Mouse (Mus musculus): ENCODE results near the gene Nab2. TPM values are rescaled to one million over a fixed set of nuclear protein-coding genes. Genes with fewer than 3 reads are reported as not detected.
A peak's percentile ranks its signal among the peaks of the same experiment; 100 is the strongest.

Gene Nab2
- polyA plus RNA-seq, 1 experiment from 2014 or later: 33.2 TPM

GRCm38 (mm10) chr10:127694636-127695035, 26.3 kb upstream of the Nab2 start:
- no peaks in the 10 kb centered on the region for H3K4me1 ChIP-seq
- no peak overlapping the region for H3K4me2 ChIP-seq (replicated peaks)
- ATAC-seq (ENCODE audit: insufficient number of reproducible peaks, low FRiP score, low TSS enrichment, low read depth): no peak
- H3K36me3 ChIP-seq: peaks cover 60% of the 10 kb centered on the region
- H3K9me3 ChIP-seq (replicated peaks): no peaks in the 10 kb centered on the region
- no peaks in the 10 kb centered on the region for H3K27me3 ChIP-seq
- H3K9ac ChIP-seq: no peak overlapping the region
- 43% methylated on average over 2 of the region's 2 CpGs for WGBS
- no peak overlapping the region for H3K4me3 ChIP-seq (replicated peaks)
- H3K27ac ChIP-seq (replicated peaks): no peak overlapping the region

GRCm38 (mm10) chr10:127691053-127691452, 22.7 kb upstream of the Nab2 start:
- WGBS: 27% methylated on average over 1 of the region's 1 CpGs
- Histone ChIP-seq H3K4me1 (0 out of 2 replicates have a peak, but pooled peaks cover 2% of the 10 kb centered on the region), H3K9me3 (replicated peaks) (no peaks in the 10 kb centered on the region), H3K9ac (no peak overlapping the region), H3K4me2 (replicated peaks) (no peak overlapping the region), H3K27ac (replicated peaks) (no peak overlapping the region), H3K27me3 (no peaks in the 10 kb centered on the region), H3K36me3 (peaks cover 36% of the 10 kb centered on the region), H3K4me3 (replicated peaks) (no peak overlapping the region)
- no peak for ATAC-seq (ENCODE audit: insufficient number of reproducible peaks, low FRiP score, low TSS enrichment, low read depth)

GRCm38 (mm10) chr10:127682886-127683285, 14.5 kb upstream of the Nab2 start:
- no peak overlapping the region for H3K9ac ChIP-seq
- H3K4me3 ChIP-seq (replicated peaks): no peak overlapping the region
- 76% methylated on average over 6 of the region's 6 CpGs for WGBS
- ATAC-seq (ENCODE audit: insufficient number of reproducible peaks, low FRiP score, low TSS enrichment, low read depth): no peak
- H3K9me3 ChIP-seq (replicated peaks): no peaks in the 10 kb centered on the region
- 0 out of 2 replicates have a peak, but pooled peaks cover 9% of the 10 kb centered on the region for H3K4me1 ChIP-seq
- H3K36me3 ChIP-seq: no peaks in the 10 kb centered on the region
- no peak overlapping the region for H3K4me2 ChIP-seq (replicated peaks)
- no peak overlapping the region for H3K27ac ChIP-seq (replicated peaks)
- no peaks in the 10 kb centered on the region for H3K27me3 ChIP-seq

GRCm38 (mm10) chr10:127679881-127680280, 11.5 kb upstream of the Nab2 start:
- H3K36me3 ChIP-seq: no peaks in the 10 kb centered on the region
- H3K27me3 ChIP-seq: no peaks in the 10 kb centered on the region
- H3K4me1 ChIP-seq: peaks cover 15% of the 10 kb centered on the region
- H3K4me2 ChIP-seq (replicated peaks): no peak overlapping the region
- no peak for ATAC-seq (ENCODE audit: insufficient number of reproducible peaks, low FRiP score, low TSS enrichment, low read depth)
- H3K9me3 ChIP-seq (replicated peaks): no peaks in the 10 kb centered on the region
- H3K9ac ChIP-seq: no peak overlapping the region
- no peak overlapping the region for H3K4me3 ChIP-seq (replicated peaks)
- no peak overlapping the region for H3K27ac ChIP-seq (replicated peaks)
- WGBS: 91% methylated on average over 3 of the region's 3 CpGs

- no peak overlapping the region for H3K4me2 ChIP-seq (replicated peaks)
- no peaks in the 10 kb centered on the region for H3K27me3 ChIP-seq
- no peak overlapping the region for H3K27ac ChIP-seq (replicated peaks)
- no peak overlapping the region for H3K4me3 ChIP-seq (replicated peaks)
- H3K4me1 ChIP-seq: peaks cover 16% of the 10 kb centered on the region
- H3K9ac ChIP-seq: no peak overlapping the region
- no peak for ATAC-seq (ENCODE audit: insufficient number of reproducible peaks, low FRiP score, low TSS enrichment, low read depth)
- 88% methylated on average over 1 of the region's 1 CpGs for WGBS
- no peaks in the 10 kb centered on the region for H3K36me3 ChIP-seq
- no peaks in the 10 kb centered on the region for H3K9me3 ChIP-seq (replicated peaks)
These were observed 10.8 kb upstream of the Nab2 start for GRCm38 (mm10) chr10:127679208-127679607.

- H3K36me3 ChIP-seq: no peaks in the 10 kb centered on the region
- H3K4me2 ChIP-seq (replicated peaks): peak overlapping the region; percentile 80
- WGBS: 9% methylated on average over 14 of the region's 14 CpGs
- H3K9ac ChIP-seq: peak overlapping the region; percentile 62
- H3K9me3 ChIP-seq (replicated peaks): no peaks in the 10 kb centered on the region
- H3K27ac ChIP-seq (replicated peaks): peak overlapping the region; percentile 75
- no peaks in the 10 kb centered on the region for H3K27me3 ChIP-seq
- H3K4me1 ChIP-seq: peaks cover 16% of the 10 kb centered on the region
- ATAC-seq (ENCODE audit: insufficient number of reproducible peaks, low FRiP score, low TSS enrichment, low read depth): no peak
- H3K4me3 ChIP-seq (replicated peaks): peak overlapping the region; percentile 80
These were observed 9.4 kb upstream of the Nab2 start for GRCm38 (mm10) chr10:127677591-127678336.

GRCm38 (mm10) chr10:127676691-127677548, 8.6 kb upstream of the Nab2 start:
- Histone ChIP-seq H3K27me3 (no peaks in the 10 kb centered on the region), H3K27ac (replicated peaks) (peak overlapping the region; percentile 92), H3K36me3 (no peaks in the 10 kb centered on the region), H3K9me3 (replicated peaks) (no peaks in the 10 kb centered on the region), H3K4me2 (replicated peaks) (peak overlapping the region; percentile 80), H3K4me3 (replicated peaks) (peak overlapping the region; percentile 80), H3K4me1 (peaks cover 16% of the 10 kb centered on the region), H3K9ac (peak overlapping the region; percentile 62)
- peak; percentile 97 for ATAC-seq (ENCODE audit: insufficient number of reproducible peaks, low FRiP score, low TSS enrichment, low read depth)
- WGBS: under 1% methylated on average over 71 of the region's 71 CpGs

GRCm38 (mm10) chr10:127675859-127676398, 7.6 kb upstream of the Nab2 start:
- H3K27ac ChIP-seq (replicated peaks): peak overlapping the region; percentile 92
- no peak for ATAC-seq (ENCODE audit: insufficient number of reproducible peaks, low FRiP score, low TSS enrichment, low read depth)
- H3K9me3 ChIP-seq (replicated peaks): no peaks in the 10 kb centered on the region
- H3K4me2 ChIP-seq (replicated peaks): peak overlapping the region; percentile 80
- H3K36me3 ChIP-seq: no peaks in the 10 kb centered on the region
- 46% methylated on average over 5 of the region's 5 CpGs for WGBS
- peaks cover 16% of the 10 kb centered on the region for H3K4me1 ChIP-seq
- H3K27me3 ChIP-seq: no peaks in the 10 kb centered on the region
- no peak overlapping the region for H3K9ac ChIP-seq
- H3K4me3 ChIP-seq (replicated peaks): peak overlapping the region; percentile 80

- Histone ChIP-seq H3K36me3 (no peaks in the 10 kb centered on the region), H3K4me3 (replicated peaks) (no peak overlapping the region), H3K9ac (no peak overlapping the region), H3K4me2 (replicated peaks) (no peak overlapping the region), H3K27me3 (no peaks in the 10 kb centered on the region), H3K27ac (replicated peaks) (peak overlapping the region; percentile 53), H3K9me3 (replicated peaks) (no peaks in the 10 kb centered on the region), H3K4me1 (peaks cover 16% of the 10 kb centered on the region)
- 86% methylated on average over 8 of the region's 8 CpGs for WGBS
- ATAC-seq (ENCODE audit: insufficient number of reproducible peaks, low FRiP score, low TSS enrichment, low read depth): no peak
These were observed 6.6 kb upstream of the Nab2 start for GRCm38 (mm10) chr10:127674794-127675522.

GRCm38 (mm10) chr10:127674046-127674655, 5.8 kb upstream of the Nab2 start:
- no peak overlapping the region for H3K27ac ChIP-seq (replicated peaks)
- no peak overlapping the region for H3K4me3 ChIP-seq (replicated peaks)
- ATAC-seq (ENCODE audit: insufficient number of reproducible peaks, low FRiP score, low TSS enrichment, low read depth): no peak
- H3K27me3 ChIP-seq: no peaks in the 10 kb centered on the region
- no peaks in the 10 kb centered on the region for H3K36me3 ChIP-seq
- no peak overlapping the region for H3K4me2 ChIP-seq (replicated peaks)
- peaks cover 24% of the 10 kb centered on the region for H3K4me1 ChIP-seq
- 85% methylated on average over 6 of the region's 6 CpGs for WGBS
- no peak overlapping the region for H3K9ac ChIP-seq
- no peaks in the 10 kb centered on the region for H3K9me3 ChIP-seq (replicated peaks)
